Mouse (Mus musculus) liver, adult 2 months (tissue): ENCODE measurements around the gene Dram1.

ENCODE experiments used
- CTCF ChIP-seq: fragments of 200-500 bp; IDR thresholded peaks from 2 replicates; pipeline ENCODE4 v1.5.1; 2011; ENCODE audit warnings: low read depth, low read length, control low read depth
- POLR2A ChIP-seq: fragments of 200-500 bp; IDR thresholded peaks from 2 replicates; pipeline ENCODE4 v1.6.1; 2011; ENCODE audit warnings: low read length, control low read depth; ENCODE audit not compliant: insufficient read depth; ENCODE audit errors: extremely low read depth

DNA sequence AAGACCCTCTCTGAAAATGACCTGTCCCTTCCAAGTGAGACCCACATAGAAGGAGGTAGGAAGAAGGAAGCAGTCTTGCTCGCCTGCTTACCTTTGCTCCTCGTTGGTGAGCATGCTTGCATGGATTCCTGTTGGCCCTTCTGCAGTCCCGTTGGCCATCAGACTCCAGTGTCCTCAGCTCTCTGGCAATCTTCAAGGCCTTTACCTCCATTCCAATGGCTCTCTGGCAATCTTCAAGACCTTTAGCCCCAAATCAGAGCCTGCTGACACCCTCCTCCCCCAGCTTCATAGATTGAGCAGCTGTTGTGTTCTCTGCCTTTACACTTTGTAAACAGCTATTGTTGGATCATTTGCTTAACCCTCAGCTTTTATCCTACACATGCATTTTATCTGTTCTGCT is 14.7 kb downstream of the Dram1 start:
- TF ChIP-seq CTCF = no peak
- no peak for TF ChIP-seq POLR2A
